Mouse (Mus musculus): ENCODE results near the gene Trnau1ap.

Trnau1ap gene

DNA sequence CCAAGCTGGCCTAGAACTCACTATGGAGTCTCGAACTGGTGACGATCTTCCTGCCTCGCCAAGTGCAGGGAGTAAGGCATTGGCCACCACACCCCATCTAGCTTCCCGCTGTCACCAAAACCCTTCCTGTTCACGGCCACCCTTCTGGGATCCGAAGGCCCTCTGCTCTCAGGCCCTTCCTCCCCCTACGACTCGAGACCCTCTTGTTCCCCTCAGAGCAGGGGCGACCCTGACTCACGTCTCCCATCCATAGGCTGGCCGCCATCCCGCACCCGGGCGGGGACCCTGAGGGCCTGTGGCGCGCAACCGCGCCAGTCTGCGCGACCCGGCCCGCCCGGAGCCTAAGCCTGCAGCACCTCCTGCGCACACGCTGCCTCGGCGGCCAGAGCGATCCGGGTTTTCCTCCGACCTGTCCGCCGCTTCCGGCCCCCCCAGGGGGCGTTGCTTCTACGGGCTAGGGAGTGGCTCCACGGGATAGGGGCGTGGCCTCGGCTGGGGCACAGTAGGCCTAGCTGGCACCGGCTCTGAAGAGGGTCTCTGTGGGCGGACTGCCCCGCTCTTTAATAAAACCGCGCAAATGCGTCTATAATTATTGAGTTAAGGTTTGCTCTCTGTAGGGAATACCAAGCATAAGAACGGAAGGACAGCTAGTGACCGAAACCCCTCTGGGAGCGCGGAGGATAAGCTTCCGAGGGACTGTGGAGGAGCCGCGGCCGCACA, at the start of gene Trnau1ap:
Gene Trnau1ap, minus strand, starts transcription at position 424 of the 720 bp plus-strand sequence.
- DNase-seq (ENCODE audit: low read depth, low spot score), result peak; percentile 94

DNA sequence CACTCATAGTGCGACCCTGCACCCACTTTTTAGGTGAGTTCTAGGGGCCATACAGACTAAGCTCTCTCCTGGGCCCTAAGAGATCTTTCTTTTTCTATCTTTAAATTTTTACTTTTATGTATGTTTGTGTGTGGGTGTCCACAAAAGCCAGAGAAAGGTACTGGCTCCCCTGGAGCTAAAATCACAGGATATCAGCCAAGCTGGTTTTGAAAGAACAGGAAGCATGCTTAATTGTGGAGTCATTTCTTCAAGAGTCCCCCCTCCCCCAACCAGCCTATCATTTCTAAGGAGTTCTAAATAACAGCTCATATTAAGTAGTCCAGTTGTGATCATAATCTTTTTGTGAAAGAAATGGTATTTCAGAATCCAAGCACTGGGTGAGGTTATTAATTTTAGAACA, 44.5 kb upstream of the Trnau1ap start:
- no peak for DNase-seq (ENCODE audit: low read depth, low spot score)

DNA sequence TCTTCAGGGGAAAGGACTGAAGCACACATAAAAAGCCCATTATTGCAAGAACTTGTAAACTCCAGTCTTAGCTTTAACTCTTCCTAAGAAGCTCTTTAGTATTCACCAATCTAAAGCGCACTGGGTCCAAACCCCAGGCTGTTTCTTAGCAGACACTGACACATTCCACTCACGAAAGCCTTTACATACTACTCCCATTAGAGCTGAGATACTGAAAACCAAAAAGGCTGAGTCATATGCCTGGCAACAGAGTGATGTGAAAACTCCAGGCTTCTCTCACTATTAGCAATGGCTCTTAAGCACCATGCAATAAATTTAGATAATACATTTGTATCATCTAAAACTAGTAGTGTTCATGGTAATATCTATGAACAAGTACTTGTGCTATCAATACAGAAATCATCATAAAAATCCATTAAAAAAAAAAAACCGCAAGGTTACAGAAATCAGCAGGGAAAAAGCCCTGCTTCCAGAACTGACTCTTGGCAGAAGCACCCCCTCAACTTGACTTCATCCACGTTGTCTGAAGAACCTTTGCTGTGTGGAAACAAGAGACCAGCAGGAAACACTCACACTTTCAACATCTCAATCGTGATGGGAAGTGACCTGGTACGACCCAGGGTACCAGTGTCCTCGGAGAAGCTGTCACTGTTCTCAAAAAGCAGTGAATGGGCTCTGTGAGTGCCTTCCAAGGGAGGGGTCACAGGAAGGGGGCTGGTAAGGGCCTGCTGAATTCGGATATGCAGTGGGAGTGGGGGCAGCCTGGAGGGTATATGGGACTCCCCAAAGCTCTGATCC, 40.8 kb upstream of the Trnau1ap start:
- no peak for DNase-seq (ENCODE audit: low read depth, low spot score)

DNA sequence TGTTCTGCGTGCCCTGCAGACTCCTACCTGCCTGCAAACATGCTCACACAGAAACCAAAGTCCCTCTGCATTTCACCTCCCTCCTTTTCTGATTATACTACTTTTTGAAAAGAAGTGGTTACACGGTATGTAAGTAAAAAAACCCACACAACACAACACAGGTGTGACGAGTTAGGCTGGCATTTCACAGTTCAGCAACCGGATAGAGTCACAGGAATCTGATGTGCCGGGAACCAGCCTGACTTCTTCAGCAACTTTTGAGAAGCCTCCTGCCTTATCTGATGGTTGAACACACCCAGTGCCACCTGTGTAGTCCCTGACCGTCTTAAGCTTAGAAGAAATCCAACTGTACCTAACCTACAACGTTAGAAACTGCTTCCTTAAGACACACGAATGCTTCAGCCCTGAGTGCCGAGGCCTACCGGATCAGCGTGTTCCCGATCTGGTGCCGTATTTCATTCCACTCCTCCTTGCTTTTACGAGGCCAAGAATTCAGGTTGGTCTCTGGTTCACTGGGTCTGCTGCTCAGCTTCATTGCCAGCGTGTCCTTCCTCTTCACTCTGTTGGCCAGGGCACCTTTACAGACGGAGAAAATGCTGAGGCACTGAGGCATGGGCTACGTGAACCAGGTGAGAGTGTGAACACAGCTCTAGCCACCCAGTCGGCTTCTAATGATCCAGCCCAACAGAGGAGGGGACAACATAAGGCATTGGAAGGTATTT, 38.3 kb upstream of the Trnau1ap start:
- DNase-seq (ENCODE audit: low read depth, low spot score), result no peak

DNA sequence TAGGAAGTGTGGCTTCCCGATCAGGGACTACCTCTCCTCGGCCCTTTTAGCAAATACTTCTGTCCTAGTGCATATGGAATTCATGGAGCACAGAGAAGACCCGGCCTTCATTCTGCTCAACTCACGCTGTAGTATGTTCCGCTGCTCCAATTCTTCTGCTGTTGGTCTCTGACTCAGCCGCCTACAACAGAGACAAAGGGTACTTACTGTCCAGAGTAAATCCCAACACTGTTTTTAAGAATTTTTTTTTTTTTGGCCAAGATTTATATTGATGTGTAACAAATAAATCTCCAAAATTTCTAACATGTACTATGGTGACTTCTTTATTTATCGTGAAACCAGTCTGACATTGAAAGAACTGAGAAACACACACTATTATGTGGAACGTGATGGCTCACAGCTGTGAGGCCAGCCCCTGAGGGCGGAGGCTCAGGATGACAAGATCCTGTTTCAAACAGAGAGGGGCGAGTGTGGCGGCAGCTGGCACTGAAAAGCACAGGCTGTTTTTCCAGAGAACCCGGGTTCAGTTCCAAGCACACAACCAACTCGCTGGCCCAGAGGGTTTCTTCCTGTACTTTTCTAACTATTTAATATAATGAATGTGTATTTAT, 36.2 kb upstream of the Trnau1ap start:
- DNase-seq (ENCODE audit: low read depth, low spot score), result no peak

DNA sequence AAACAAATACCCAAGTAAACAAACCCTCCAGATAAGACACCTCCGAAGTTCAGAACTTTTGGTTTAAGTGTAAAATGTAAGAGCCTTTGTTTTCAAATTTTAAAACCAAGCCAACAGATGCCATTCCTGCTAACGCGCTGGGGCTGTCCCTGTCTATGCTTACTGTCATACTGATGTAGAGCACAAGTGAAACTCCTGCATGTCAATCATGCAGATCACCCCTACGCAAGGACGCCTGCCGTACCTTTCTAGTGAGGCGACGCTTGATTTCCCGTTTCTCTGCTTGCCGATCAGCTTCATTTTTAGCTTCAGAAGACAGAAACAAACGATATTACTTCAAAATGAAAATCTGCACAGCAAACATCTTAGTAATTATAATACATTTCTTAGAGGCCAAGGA, 34.1 kb upstream of the Trnau1ap start:
- DNase-seq (ENCODE audit: low read depth, low spot score), result no peak

DNA sequence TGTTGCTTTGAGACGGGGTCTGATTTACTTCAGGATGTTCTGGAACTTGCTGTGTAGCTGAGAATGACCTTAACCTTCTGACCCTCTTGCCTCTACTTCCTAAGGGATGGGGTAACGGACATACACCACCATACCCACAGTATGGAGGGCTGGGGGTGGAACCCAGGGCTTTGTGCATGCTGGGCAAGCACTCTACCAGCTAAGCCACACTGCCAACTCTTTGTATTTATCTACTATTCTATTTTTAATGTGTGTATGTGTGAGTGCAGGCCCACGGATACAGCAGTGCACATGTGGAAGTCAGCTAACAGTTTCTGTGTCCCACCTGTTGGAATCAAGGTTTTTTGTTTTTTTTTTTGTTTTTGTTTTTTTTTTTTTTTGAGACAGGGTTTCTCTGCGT, 30.2 kb upstream of the Trnau1ap start:
- DNase-seq (ENCODE audit: low read depth, low spot score), result no peak

DNA sequence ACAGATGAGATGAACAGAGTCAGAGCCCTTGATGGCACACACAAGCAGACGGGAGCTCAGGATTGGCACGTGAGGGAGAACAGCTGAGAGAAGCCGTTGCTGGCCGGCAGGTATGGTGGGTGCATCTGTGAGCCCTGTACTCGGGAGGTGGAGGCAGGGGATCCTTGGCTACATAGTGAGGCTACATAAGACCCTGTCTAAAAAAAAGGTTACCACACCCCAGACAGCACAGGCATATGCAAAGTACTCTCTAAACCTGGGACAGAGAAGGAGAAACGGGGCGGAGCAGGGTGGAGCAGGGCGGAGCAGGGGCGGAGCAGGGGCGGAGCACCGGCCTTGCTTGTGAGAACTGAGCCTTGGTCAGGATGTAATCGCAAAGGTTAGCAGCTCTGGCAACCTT, 26.8 kb upstream of the Trnau1ap start:
- DNase-seq (ENCODE audit: low read depth, low spot score), result no peak

DNA sequence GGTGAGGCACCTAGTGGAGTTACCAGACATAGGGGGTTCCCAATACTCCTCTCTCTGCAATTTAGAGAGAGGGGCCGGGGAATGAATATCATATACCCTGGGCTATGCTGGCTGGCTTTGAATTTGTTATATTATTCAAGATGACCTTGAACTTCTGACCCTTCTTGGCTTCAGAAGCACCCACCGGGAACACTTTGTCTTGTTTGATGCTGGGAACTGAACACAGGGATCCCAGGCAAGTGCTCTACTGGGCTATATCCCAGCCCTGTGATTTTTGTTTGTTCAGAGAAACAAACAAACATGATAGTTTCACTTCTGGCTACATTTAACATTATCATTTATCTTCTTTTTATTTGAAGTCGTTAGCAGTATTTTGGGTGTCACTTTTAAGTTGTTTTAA, 26.1 kb upstream of the Trnau1ap start:
- DNase-seq (ENCODE audit: low read depth, low spot score), result no peak

DNA sequence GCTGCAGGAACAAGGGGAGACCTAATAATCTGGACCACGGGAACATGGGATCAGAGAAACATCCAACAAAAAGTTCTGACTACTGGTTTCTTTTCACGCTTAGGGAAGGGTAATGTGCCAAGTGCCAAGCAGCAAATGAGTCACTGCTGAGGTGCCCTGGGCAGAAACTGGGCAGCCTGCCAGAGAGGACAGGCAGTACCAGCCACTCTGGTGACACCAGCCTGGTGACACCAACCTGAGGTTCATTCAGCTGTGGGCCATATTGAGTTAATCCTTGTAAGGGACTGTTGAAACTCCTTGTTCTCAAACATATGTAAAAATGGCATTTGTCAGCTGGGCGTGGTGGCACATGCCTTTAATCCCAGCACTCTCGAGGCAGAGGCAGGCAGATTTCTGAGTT, 25.2 kb upstream of the Trnau1ap start:
- DNase-seq (ENCODE audit: low read depth, low spot score), result no peak

DNA sequence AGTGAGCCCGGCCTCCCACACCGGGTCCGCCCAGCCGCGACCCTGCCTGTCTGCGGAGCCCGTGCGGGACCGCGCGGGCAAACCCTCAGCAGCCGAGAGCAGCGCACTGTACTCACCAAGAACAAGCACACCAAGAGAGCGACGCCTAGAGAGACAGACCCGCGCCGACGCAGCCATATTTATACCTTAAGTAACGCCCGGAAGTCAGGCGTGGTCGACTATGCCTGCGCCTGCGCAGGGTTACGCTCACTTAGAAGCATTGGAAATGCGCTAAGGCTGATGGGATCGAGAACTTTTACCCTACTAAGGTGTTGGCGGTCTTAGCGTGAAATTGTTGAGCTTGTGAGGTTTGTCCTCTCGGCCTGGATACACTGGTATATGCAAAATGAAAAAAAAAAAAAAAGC, 24.1 kb upstream of the Trnau1ap start, which contains the start of gene Rcc1:
Gene Rcc1, minus strand, starts transcription at position 125 of the 405 bp plus-strand sequence.
- DNase-seq (ENCODE audit: low read depth, low spot score), result peak; percentile 95

DNA sequence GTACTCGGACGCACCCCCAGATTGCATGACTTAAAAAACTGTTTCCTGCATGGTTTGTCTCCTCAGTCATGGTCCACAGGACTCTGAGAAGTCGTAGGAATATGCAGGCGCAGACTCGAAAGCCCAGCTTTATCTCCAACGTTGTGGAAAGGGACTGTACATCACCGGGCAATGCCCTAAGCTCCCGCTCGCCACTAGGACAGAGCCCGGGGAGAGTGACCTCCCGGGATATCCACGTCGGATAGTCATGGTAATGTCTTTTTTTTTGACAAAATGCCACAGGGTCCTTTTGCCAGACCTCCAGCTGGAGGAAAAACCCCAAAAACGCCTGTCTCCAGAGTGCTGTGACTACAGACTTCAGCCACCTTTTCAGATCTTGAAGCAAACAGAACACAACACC, 23.4 kb upstream of the Trnau1ap start:
- DNase-seq (ENCODE audit: low read depth, low spot score), result no peak

DNA sequence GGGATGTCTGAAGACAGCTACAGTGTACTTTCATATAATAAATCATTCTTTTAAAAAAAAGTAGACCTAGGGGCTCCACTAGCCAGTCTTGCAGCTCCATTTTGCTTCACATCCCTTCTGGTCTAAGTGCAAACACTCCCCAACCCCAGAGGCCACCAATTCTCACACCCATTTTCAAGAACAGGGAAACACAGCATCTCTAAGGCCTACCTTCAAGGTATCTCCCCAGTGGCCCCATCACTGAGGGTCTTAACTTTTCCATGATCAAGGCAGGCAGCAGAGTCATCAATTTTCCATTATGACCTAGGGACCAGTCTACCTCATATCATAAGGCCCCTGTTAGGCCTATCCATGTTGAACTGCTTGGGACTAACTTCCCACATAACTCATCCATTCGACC, 22.1 kb upstream of the Trnau1ap start:
- no peak for DNase-seq (ENCODE audit: low read depth, low spot score)

DNA sequence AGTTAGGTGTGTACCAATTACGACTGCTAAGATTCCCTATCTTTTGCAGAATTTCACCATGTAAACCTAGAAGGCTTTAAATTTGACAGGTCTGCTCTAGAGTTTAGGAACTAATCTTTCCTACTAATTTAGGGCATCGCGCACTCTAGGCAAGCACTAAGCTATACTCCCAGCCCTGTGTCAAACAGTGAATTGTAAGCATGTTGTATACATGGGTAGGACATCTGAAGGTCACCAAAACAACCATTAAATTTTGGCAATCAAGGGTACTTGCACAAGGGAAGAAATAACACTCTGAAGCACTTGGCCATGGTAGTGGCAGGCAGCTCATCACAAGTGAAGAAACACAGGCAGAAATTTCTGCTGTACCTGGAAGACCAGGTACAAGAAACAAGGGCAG, 21.5 kb upstream of the Trnau1ap start:
- DNase-seq (ENCODE audit: low read depth, low spot score), result no peak

DNA sequence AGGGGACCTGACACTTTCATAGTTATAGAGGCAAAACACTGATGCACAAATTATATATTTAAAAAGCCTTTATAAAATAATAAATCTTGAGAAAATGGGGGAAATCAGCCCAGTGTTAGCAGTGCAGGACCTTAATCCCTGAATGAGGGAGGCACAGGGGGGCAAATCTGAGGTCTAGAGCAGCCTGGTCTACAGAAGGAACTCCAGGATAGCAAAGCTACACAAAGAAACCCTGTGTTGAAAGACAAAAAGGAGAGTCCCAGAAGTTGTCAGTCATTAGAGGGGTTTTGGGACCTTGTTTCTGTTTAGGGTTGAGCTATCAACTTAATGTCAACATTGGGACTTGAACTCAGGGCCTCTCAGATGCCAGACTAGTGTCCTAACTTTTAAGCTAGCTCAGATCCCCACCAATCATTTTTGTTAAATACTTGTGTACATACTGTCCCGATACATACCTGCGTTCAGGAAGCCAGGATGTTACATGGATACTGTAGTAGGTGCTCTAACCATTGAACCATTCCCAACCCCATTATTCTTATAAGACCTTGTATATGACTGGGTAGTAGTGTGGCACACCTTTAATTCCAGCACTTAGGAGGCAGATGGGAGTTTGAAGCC, 20.9 kb upstream of the Trnau1ap start:
- DNase-seq (ENCODE audit: low read depth, low spot score), result no peak

DNA sequence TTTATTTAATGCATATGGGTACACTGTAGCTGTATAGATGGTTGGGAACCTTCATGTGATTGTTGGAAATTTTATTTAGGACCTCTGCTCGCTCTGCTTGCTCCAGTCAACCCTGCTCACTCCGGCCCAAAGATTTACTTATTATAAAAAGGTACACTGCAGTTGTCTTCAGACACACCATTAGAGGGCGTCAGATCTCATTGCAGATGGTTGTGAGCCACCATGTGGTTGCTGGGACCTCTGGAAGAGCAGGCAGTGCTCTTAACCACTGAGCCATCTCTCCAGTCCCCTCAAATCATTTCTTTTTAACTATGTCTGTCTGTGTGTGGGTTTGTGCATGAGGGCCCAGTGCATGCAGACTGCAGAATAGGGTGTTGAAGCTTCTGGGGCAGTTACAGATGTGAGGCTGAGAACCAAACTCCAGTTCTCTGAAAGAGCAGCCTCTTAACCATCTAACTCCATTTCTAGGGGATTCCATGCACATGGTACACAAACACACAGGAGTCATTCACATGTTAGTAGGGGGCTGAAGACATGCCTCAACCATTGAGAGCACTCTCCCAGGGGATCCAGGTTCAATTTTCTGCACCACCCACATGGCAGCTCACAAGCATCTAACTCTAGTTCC, 20.3 kb upstream of the Trnau1ap start:
- DNase-seq (ENCODE audit: low read depth, low spot score), result no peak

DNA sequence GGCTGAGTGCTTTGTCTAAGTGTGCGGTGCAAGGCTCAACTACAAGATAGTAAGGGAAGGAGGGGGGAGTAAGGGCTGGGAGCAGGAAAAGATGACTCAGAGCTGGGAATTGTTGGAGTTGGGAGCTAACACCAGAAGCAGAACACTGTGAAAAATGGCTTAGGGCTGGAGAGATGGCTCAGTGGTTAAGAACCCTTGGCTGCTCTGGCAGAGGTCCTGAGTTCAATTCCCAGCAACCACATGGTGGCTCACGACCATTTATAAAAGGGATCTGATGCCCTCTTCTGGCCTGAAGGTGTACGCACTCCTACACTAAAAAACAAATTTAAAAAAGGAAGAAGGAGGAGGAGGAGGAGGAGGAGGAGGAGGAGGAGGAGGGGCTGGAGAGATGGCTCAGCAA, 17.3 kb upstream of the Trnau1ap start:
- DNase-seq (ENCODE audit: low read depth, low spot score), result no peak

DNA sequence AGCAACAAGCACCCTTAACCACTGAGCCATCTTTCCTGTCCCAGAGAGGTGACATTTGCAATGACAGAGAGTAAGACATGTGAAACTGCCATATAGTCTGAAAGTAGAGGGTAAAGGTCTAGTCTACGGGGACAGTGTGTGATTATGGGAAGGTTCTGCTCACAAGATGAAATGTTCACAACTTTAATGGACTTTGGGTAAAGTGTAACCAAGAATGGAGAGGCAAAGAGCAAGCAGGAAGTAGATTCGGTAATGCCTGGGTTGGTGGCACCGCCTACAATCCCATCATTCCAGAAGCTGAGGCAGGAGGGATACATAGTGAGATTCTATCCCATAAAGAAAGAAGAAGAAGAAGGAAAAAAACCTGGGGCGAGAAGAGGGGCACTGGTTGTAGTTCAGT, 16.9 kb upstream of the Trnau1ap start:
- DNase-seq (ENCODE audit: low read depth, low spot score), result no peak

DNA sequence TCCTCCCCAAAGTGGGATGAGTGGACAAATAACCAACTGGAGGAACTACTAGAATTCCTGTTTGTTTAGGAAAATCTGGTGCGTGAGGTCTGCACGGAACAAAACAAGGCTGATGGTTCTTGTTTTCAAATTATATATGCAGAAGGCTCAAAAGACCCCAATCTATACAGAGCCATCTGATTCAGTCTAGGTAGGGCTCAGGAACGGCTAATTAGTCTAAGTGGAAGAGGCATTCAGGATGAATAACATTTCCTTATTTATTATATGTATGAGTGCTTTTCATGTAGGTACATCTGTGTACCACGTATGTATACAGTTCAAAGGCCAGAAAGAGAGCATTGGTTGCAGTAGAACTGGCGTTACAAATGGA, 16.5 kb upstream of the Trnau1ap start:
- DNase-seq (ENCODE audit: low read depth, low spot score), result no peak

DNA sequence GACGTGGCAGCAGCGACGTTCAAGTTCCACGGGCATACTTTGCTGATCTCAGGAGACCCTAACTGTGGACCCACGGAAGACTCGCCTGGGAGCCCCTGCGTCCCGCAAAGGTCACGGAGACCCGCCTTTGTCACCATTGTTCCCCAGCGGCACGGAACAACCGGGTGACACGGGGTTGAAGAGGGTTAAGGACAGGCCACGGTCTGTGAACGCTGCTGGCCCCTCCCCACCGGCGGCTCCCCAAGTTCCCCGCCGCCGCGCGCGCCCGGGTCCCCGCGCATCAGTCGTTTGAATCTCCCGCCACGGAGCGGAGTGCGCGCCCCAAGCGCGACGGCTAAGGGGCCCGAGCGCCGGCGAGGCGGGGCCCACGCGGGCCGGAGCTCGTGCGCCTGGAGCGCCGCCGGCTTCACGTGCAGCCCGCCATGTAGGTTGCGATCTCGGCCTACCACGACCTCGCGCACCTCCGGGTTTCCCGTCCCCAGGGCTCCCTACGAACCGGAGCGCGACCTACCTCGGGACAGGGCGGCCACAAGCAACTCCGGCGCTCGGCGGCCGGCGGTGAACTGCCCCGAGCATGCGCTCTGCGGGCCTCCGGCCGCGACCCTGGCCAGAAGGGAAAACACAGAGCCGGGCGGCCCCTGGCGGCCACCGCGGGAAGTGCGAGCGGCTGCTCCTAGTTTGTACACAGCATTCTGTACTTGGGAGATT, 16.0 kb upstream of the Trnau1ap start:
- DNase-seq (ENCODE audit: low read depth, low spot score), result peak; percentile 91

Measured in forelimb bud, embryonic 11.5 days (tissue).